Comparison of ENCODE assay signal across 10 mouse cellular contexts in genomic region chr3:137951819-137952218, GRCm38 (mm10). TPM values are rescaled to one million over a fixed set of nuclear protein-coding genes. Genes with fewer than 3 reads are reported as not detected.
DNase-seq lines count a peak whose midpoint lies in the region; ATAC-seq and TF ChIP-seq lines count a peak whose summit lies in the region.
"Had no signal": no experiment of that assay in that cellular context is flagged by ENCODE, and none has a peak within 500 bp of the region (broad histone marks: within the 10 kb centered on the region; RNA-seq: fewer than 3 reads in every experiment).

No protein-coding gene starts in this region.

- H3K9ac ChIP-seq in midbrain, embryonic 13.5 days (replicated peaks), result no peak overlapping the region
- no peak overlapping the region for H3K9ac ChIP-seq in limb, embryonic 11.5 days (ENCODE audit: low read length)

- WGBS in midbrain, embryonic 10.5 days, result 50% methylated on average over 7 of the region's 7 CpGs
- 46% methylated on average over 7 of the region's 7 CpGs for WGBS in midbrain, embryonic 13.5 days
- 26% methylated on average over 7 of the region's 7 CpGs for WGBS in limb, embryonic 11.5 days
- WGBS in small intestine, adult 2 months, result 19% methylated on average over 7 of the region's 7 CpGs

- peaks cover 42% of the 10 kb centered on the region for H3K4me1 ChIP-seq in midbrain, embryonic 10.5 days
- H3K4me1 ChIP-seq in midbrain, embryonic 13.5 days (replicated peaks), result peaks cover 24% of the 10 kb centered on the region
- 0 out of 2 replicates have a peak, but pooled peaks cover 5% of the 10 kb centered on the region for H3K4me1 ChIP-seq in limb, embryonic 11.5 days (ENCODE audit: control insufficient read depth, insufficient read depth, low read length)
- H3K4me1 ChIP-seq in small intestine, adult 2 months (ENCODE audit: control insufficient read depth, insufficient read depth, insufficient read length, low read length), result peaks cover 15% of the 10 kb centered on the region

- H3K36me3 ChIP-seq in midbrain, embryonic 10.5 days, result no peaks in the 10 kb centered on the region
- no peaks in the 10 kb centered on the region for H3K36me3 ChIP-seq in midbrain, embryonic 13.5 days
- no peaks in the 10 kb centered on the region for H3K36me3 ChIP-seq in limb, embryonic 11.5 days (ENCODE audit: control insufficient read depth, insufficient read depth, low read length)
- H3K36me3 ChIP-seq in small intestine, adult 2 months (ENCODE audit: control insufficient read depth, insufficient read depth, low read length), result peaks cover 17% of the 10 kb centered on the region

- no peaks in the 10 kb centered on the region; the same call in 1 of the 2 replicates for H3K27me3 ChIP-seq in midbrain, embryonic 10.5 days (ENCODE audit: low read depth, poor library complexity, severe bottlenecking)
- no peaks in the 10 kb centered on the region for H3K27me3 ChIP-seq in midbrain, embryonic 13.5 days
- H3K27me3 ChIP-seq in limb, embryonic 11.5 days (ENCODE audit: control insufficient read depth, insufficient read depth, low read length), result no peaks in the 10 kb centered on the region
- H3K27me3 ChIP-seq in small intestine, adult 2 months (ENCODE audit: control insufficient read depth, insufficient read depth, low read length), result no peaks in the 10 kb centered on the region

- no peak for TF ChIP-seq CTCF in small intestine, adult 2 months (IDR thresholded peaks at IDR 0.05; ENCODE audit: extremely low read depth, insufficient read length, insufficient replicate concordance, low read depth, low read length)

- H3K9me3 ChIP-seq in midbrain, embryonic 10.5 days (replicated peaks), result no peaks in the 10 kb centered on the region
- no peaks in the 10 kb centered on the region for H3K9me3 ChIP-seq in midbrain, embryonic 13.5 days
- no peaks in the 10 kb centered on the region for H3K9me3 ChIP-seq in limb, embryonic 11.5 days (ENCODE audit: control insufficient read depth, low read length)

- ATAC-seq in frontal cortex, adult (ENCODE audit: low TSS enrichment), result peak; percentile 15; the same call in 1 of the 2 replicates
- no peak; the same call in 1 of the 2 replicates for ATAC-seq in midbrain, embryonic 13.5 days
- peak; percentile 19; the same call in 1 of the 2 replicates for ATAC-seq in limb, embryonic 11.5 days (ENCODE audit: insufficient number of reproducible peaks, low FRiP score, low TSS enrichment, low read depth)

- H3K27ac ChIP-seq in midbrain, embryonic 10.5 days (replicated peaks), result peak overlapping the region; percentile 59; the same call in 1 of the 2 replicates
- H3K27ac ChIP-seq in midbrain, embryonic 13.5 days, result no peak overlapping the region
- no peak overlapping the region for H3K27ac ChIP-seq in limb, embryonic 11.5 days (replicated peaks; ENCODE audit: low read depth, low read length)
- H3K27ac ChIP-seq in small intestine, adult 2 months (ENCODE audit: insufficient read depth, low read depth, low read length), result peak overlapping the region; percentile 44

- H3K4me2 ChIP-seq in midbrain, embryonic 13.5 days (replicated peaks), result no peak overlapping the region
- no peak overlapping the region for H3K4me2 ChIP-seq in limb, embryonic 11.5 days (ENCODE audit: low read depth, severe bottlenecking)

- intact Hi-C loops in left cerebral cortex, postnatal 36 days (cut with DNase I), result no loop called here

- no peak for DNase-seq in frontal cortex, adult 2 months (ENCODE audit: extremely low spot score in 1 of 2, low spot score in 1 of 2)
- DNase-seq in midbrain, embryonic 10.5 days (ENCODE audit: low spot score), result no peak
- DNase-seq in limb, embryonic 11.5 days (ENCODE audit: low spot score), result no peak
- DNase-seq in thymus, postnatal 4 days, result no peak
- no peak for DNase-seq in left cerebral cortex, postnatal 36 days (ENCODE audit: low spot score in 2 of 2)
- DNase-seq: cerebellum, postnatal 10 days; kidney, postnatal 25 days had no signal

- no peak for TF ChIP-seq POLR2A in small intestine, adult 2 months (IDR thresholded peaks at IDR 0.05; ENCODE audit: low read depth, low read length)

- H3K4me3 ChIP-seq in midbrain, embryonic 10.5 days, result no peak overlapping the region
- H3K4me3 ChIP-seq in midbrain, embryonic 13.5 days (replicated peaks), result no peak overlapping the region
- H3K4me3 ChIP-seq in limb, embryonic 11.5 days (ENCODE audit: low read depth, low read length), result no peak overlapping the region
- no peak overlapping the region for H3K4me3 ChIP-seq in small intestine, adult 2 months (ENCODE audit: low read depth, low read length)

RNA-seq across cellular contexts. Expression of gene Dapp1, which starts 29.5 kb away (rescaled TPM):
- polyA plus RNA-seq in frontal cortex, adult 2 months (2012; rRNA removed), result 5.4 and 6.4 TPM in 2 replicates
- polyA plus RNA-seq in midbrain, embryonic 10.5 days (2016; fragmentation: Nextera tagmentation; extraction: Ambion mirVana), result 2.3 and 2.9 TPM in 2 replicates
- polyA plus RNA-seq in midbrain, embryonic 13.5 days (2015; fragmentation: Nextera tagmentation; extraction: Ambion mirVana), result 0.67 and 1.2 TPM in 2 replicates
- 3.0 and 4.2 TPM in 2 replicates for polyA plus RNA-seq in limb, embryonic 11.5 days (2014; fragmentation: Nextera tagmentation; extraction: Ambion mirVana)
- polyA plus RNA-seq in small intestine, adult 2 months (2012; rRNA removed), result 2.9 and 8.8 TPM in 2 replicates
- 1 to 10 TPM; 2.6 to 3.4 TPM for total RNA-seq in left cerebral cortex, postnatal 36 days (2021)

RNA-seq across cellular contexts. Expression of gene Lamtor3, which starts 33.5 kb away (rescaled TPM):
- 95.0 and 98.0 TPM in 2 replicates for polyA plus RNA-seq in frontal cortex, adult 2 months (2012; rRNA removed)
- polyA plus RNA-seq in midbrain, embryonic 10.5 days (2016; fragmentation: Nextera tagmentation; extraction: Ambion mirVana), result 91.6 and 91.8 TPM in 2 replicates
- 120 and 122 TPM in 2 replicates for polyA plus RNA-seq in midbrain, embryonic 13.5 days (2015; fragmentation: Nextera tagmentation; extraction: Ambion mirVana)
- 99.3 and 99.8 TPM in 2 replicates for polyA plus RNA-seq in limb, embryonic 11.5 days (2014; fragmentation: Nextera tagmentation; extraction: Ambion mirVana)
- 7.3 and 9.4 TPM in 2 replicates for polyA plus RNA-seq in small intestine, adult 2 months (2012; rRNA removed)
- total RNA-seq in left cerebral cortex, postnatal 36 days (2021), result 10 to 100 TPM; 66.5 to 70.6 TPM

Comparison
In these comparisons a context has a peak if more than half of its experiments do, and no peak if none do; other contexts are left out.
1. H3K27ac ChIP-seq: peak in midbrain, embryonic 10.5 days (single experiment) and small intestine, adult 2 months (single experiment); none in midbrain, embryonic 13.5 days (single experiment) and limb, embryonic 11.5 days (single experiment).